Mouse (Mus musculus): ENCODE measurements around the gene Prc1. TPM values are rescaled to one million over a fixed set of nuclear protein-coding genes. Genes with fewer than 3 reads are reported as not detected.

Gene Prc1
- polyA plus RNA-seq (2015; fragmentation: Nextera tagmentation; extraction: Ambion mirVana) = 128 and 140 TPM in 2 replicates

DNA sequence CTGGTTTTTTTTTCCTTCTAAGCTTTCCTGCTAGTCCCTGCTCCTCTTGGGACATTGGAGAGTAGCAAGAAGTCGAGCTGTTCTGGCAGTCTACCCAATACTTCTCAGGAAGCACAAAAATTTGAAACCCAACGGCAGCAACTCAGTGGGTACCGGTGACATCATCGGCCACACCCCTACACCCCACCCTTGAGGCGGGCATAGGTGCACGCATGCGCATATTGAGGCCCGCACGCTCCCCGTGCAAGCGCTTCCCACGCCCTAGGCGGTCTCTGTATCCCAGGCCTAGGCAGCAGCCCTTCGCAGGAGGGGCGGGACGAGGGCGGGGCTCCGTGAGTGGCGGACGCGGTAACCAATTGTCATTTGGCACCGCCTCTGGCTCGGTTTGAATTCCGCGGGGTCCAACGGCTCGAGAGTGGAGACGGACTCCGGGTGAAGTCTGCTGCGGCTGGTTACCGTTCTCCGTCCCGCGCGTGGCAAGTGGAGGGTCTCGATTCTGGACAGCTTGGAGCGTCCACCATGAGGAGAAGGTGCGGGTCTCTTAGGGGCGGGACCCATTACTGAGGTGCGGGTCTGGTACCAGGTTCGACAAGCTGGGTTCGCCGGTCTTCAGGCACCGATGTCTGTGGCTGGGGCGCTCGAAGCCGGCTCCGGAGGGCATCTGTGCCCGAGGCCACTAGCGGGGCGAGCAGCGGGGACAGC, at the start of gene Prc1:
Gene Prc1 (plus strand): TSS at position 389 of the 702 bp plus-strand sequence.

DNA sequence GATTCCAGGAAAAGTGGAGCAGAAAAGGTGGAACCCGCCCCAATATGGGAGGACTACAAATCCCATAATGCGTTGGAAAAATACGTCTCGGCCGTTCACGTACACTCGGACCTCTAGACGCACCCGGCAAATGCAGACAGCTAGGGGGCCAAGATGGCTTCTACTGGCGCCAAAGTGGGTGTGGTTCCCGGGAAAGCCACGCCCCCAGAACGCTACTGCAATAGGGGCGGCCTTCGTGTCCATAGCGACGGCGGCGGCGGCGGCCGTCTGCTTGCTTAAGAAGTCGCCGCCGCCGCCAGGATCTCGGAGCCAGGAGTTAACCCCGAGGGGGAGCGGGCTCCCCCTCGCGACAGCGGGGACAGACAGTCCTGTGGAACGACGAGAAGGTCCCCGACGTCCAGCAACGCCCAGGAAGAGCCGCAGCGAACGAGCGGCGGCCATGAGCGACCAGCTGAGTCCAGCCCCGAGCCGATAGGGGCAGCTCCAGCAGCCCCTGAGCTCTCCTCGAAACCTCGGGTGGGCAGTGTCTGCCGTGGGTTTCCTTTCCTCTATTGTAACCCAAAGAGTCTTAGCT, 48.0 kb upstream of the Prc1 start, which contains the start of gene Ttll13:
Gene Ttll13 (plus strand): TSS at position 229 of the 574 bp plus-strand sequence.

GRCm38 (mm10) chr7:80260625-80261371, 33.5 kb upstream of the Prc1 start, which contains the start of gene Ngrn:
Gene Ngrn (plus strand): TSS chr7:80261215.

GRCm38 (mm10) chr7:80268897-80269750, 25.1 kb upstream of the Prc1 start, which contains the start of gene Vps33b:
Gene Vps33b (plus strand): TSS chr7:80269649.

DNA sequence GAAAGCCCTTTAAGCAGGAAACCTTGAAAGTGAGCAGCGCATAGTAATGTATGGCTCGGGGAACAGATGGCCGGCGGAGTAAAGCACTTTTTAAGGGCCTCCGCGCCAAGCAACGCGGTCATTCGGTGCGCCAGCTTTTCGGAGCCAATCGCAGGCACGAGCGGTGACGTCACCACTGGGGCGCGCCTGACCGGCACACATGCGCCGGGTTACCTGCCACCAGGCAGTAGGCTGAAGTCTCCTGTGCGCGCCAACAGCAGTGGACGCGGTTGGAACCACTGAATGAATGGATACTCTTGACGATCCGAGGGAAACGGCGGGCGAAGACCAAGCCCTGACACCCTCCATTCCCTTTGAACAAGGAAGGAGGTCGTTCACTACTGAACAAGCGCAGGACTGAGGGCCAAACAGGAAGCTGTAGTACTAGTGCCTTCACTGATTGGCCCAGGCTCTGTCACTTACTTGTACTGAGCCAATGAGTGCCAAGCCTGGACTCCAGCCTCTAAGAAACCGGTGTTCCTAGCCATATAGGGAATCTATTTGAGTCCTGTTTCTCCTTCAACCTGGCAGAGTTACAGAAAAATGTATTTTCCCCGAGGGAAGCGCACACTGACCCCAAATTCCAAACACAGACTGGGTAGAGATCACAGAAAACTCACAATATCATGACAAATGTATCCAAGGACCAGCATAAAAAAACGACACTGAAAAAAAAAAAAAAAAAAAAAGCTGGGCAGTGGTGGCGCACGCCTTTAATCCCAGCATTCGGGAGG, 30.0 kb downstream of the Prc1 start, which contains the start of gene Rccd1:
Gene Rccd1 (minus strand): TSS at position 412 of the 773 bp plus-strand sequence.

DNA sequence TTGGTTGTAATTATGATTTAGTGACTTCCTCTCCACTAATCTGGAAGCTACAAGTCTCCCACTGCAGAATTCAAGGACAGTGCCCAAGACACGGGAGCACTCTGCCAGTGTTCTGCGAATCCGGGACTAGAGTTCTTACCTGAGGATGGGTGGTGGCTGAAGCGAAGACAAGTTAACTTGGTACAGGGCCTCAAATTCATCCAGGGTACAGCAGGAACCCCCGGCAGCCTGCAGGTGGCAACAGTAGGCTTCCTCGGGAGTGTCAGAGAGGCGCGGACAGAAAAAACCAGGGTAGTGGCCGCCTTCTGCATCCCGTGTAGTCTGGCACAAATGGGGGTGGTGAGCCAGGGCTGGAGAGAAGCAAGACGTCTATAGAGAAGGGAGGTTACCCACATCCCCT, 46.5 kb downstream of the Prc1 start, which contains the start of gene Unc45a:
Gene Unc45a (minus strand): TSS at position 213 of the 400 bp plus-strand sequence.

DNA sequence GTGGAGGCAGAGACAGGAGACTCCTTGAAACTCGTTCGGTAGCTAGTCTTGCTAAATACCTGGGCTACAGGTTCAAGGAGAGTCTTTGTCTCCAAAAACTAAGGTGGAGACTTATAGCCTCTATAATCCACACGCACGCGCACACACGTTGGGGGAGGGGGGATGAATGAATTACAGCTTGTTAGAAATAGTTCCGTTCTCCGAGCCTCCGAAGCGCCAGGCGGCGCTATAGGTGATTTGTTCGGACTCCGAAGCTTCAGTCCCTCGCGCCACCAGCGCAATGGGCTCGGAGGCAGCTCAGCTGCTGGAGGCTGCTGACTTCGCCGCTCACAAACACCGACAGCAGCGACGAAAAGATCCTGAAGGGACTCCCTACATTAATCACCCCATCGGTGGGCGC, 48.6 kb downstream of the Prc1 start, which contains the start of gene Hddc3:
Gene Hddc3 (plus strand): TSS at position 247 of the 400 bp plus-strand sequence.

Other genes starting within 250 kb of the Prc1 start
- gene Idh2, start 179.1 kb upstream of the Prc1 start, polyA plus RNA-seq (2015; fragmentation: Nextera tagmentation; extraction: Ambion mirVana) = 115 and 141 TPM in 2 replicates
- gene Sema4b, start 107.6 kb upstream of the Prc1 start, polyA plus RNA-seq (2015; fragmentation: Nextera tagmentation; extraction: Ambion mirVana) = 37.7 and 38.5 TPM in 2 replicates
- gene Cib1, start 61.6 kb upstream of the Prc1 start, polyA plus RNA-seq (2015; fragmentation: Nextera tagmentation; extraction: Ambion mirVana) = 109 and 111 TPM in 2 replicates
- gene Gdpgp1, start 61.6 kb upstream of the Prc1 start, polyA plus RNA-seq (2015; fragmentation: Nextera tagmentation; extraction: Ambion mirVana) = 2.2 and 2.5 TPM in 2 replicates
- gene Ttll13, start 48.1 kb upstream of the Prc1 start, polyA plus RNA-seq (2015; fragmentation: Nextera tagmentation; extraction: Ambion mirVana) = 0.30 and 1.0 TPM in 2 replicates
- gene Ngrn, start 33.2 kb upstream of the Prc1 start, polyA plus RNA-seq (2015; fragmentation: Nextera tagmentation; extraction: Ambion mirVana) = 32.2 and 34.6 TPM in 2 replicates
- gene Vps33b, start 24.8 kb upstream of the Prc1 start, polyA plus RNA-seq (2015; fragmentation: Nextera tagmentation; extraction: Ambion mirVana) = 4.1 and 5.6 TPM in 2 replicates
- 7.6 and 8.8 TPM in 2 replicates for gene Rccd1, start 30.0 kb downstream of the Prc1 start, polyA plus RNA-seq (2015; fragmentation: Nextera tagmentation; extraction: Ambion mirVana)
- gene Unc45a, start 46.6 kb downstream of the Prc1 start, polyA plus RNA-seq (2015; fragmentation: Nextera tagmentation; extraction: Ambion mirVana) = 10.2 and 11.4 TPM in 2 replicates
- gene Hddc3, start 48.7 kb downstream of the Prc1 start, polyA plus RNA-seq (2015; fragmentation: Nextera tagmentation; extraction: Ambion mirVana) = 4.5 and 6.3 TPM in 2 replicates
- gene Man2a2, start 76.9 kb downstream of the Prc1 start, polyA plus RNA-seq (2015; fragmentation: Nextera tagmentation; extraction: Ambion mirVana) = 5.8 and 7.6 TPM in 2 replicates
- gene Fes, start 93.5 kb downstream of the Prc1 start, polyA plus RNA-seq (2015; fragmentation: Nextera tagmentation; extraction: Ambion mirVana) = 39.9 and 58.0 TPM in 2 replicates
- gene Furin, start 111.0 kb downstream of the Prc1 start, polyA plus RNA-seq (2015; fragmentation: Nextera tagmentation; extraction: Ambion mirVana) = 7.2 and 8.7 TPM in 2 replicates
- gene Blm, start 240.7 kb downstream of the Prc1 start, polyA plus RNA-seq (2015; fragmentation: Nextera tagmentation; extraction: Ambion mirVana) = 29.1 and 38.0 TPM in 2 replicates

Measured in spleen, postnatal 0 days (tissue).